Mouse (Mus musculus) liver, adult 2 months (tissue): ENCODE results near the gene Fam227a. TPM values are rescaled to one million over a fixed set of nuclear protein-coding genes. Genes with fewer than 3 reads are reported as not detected.

Experiments
- DNase-seq: peaks from one replicate; pipeline ENCODE4 v3.0.0-alpha.2; 2011; ENCODE audit warnings: low read depth, low spot score; ENCODE audit errors: extremely low read depth
- H3K27ac ChIP-seq: fragments of 200-500 bp; replicated peaks from 2 replicates; pipeline ENCODE4 v1.5.1; 2012; ENCODE audit warnings: low read depth, mild to moderate bottlenecking, control low read depth, inconsistent platforms, low read length; ENCODE audit not compliant: insufficient read depth
- H3K27me3 ChIP-seq: fragments of 200-500 bp; 2 replicates; pipeline ENCODE4 v1.6.1; 2012; ENCODE audit warnings: mild to moderate bottlenecking, moderate library complexity, low read length, inconsistent platforms; ENCODE audit not compliant: control insufficient read depth, insufficient read depth
- H3K36me3 ChIP-seq: fragments of 200-500 bp; 2 replicates; pipeline ENCODE4 v1.6.1; 2012; ENCODE audit warnings: low read length, inconsistent platforms; ENCODE audit not compliant: control insufficient read depth, insufficient read depth
- H3K4me1 ChIP-seq: fragments of 200-500 bp; 2 replicates; pipeline ENCODE4 v1.6.1; 2011; ENCODE audit warnings: low read length; ENCODE audit not compliant: control insufficient read depth, insufficient read depth
- H3K4me3 ChIP-seq: fragments of 200-500 bp; 2 replicates; pipeline ENCODE4 v1.5.1; 2011; ENCODE audit warnings: low read depth, mild to moderate bottlenecking, control low read depth, low read length, moderate library complexity; ENCODE audit not compliant: insufficient read depth
- H3K79me2 ChIP-seq: fragments of 200-500 bp; 2 replicates; pipeline ENCODE4 v1.6.1; 2012; ENCODE audit warnings: inconsistent platforms, mild to moderate bottlenecking, low read length, moderate library complexity; ENCODE audit not compliant: control insufficient read depth, insufficient read depth
- H3K9ac ChIP-seq: fragments of 200-500 bp; 2 replicates; pipeline ENCODE4 v1.6.1; 2012; ENCODE audit warnings: low read depth, mild to moderate bottlenecking, control low read depth, inconsistent platforms, low read length
- CTCF ChIP-seq: fragments of 200-500 bp; IDR thresholded peaks from 2 replicates; pipeline ENCODE4 v1.5.1; 2011; ENCODE audit warnings: low read depth, low read length, control low read depth
- POLR2A ChIP-seq: fragments of 200-500 bp; IDR thresholded peaks from 2 replicates; pipeline ENCODE4 v1.6.1; 2011; ENCODE audit warnings: low read length, control low read depth; ENCODE audit not compliant: insufficient read depth; ENCODE audit errors: extremely low read depth
- WGBS: fragments of 180-500 bp; shearing (Covaris S2); methylation state at CpG from one replicate; pipeline ENCODE4 v1.1.7; 2018; 5-methylcytosine and 5-hydroxymethylcytosine counted together
- polyA plus RNA-seq: library from polyadenylated mRNA; depleted of rRNA; stranded (reverse); fragments of >200 nt; gene quantifications from 2 replicates; pipeline ENCODE4 v1.2.3, GENCODE M21; 2012
- total RNA-seq: library from RNA; depleted of rRNA; stranded (reverse); fragments of >200 nt; gene quantifications from 2 replicates; pipeline ENCODE4 v1.2.3, GENCODE M21; 2014

Gene Fam227a
- total and polyA plus RNA-seq, 2 experiments: 0.20 to 0.83 TPM

- Histone ChIP-seq H3K9ac (peak within 1 kb of the TSS; percentile 89), H3K36me3 (no peaks in the 10 kb centered on the region), H3K27me3 (no peaks in the 10 kb centered on the region), H3K79me2 (peaks cover 30% of the 10 kb centered on the region), H3K4me1 (peaks cover 19% of the 10 kb centered on the region), H3K4me3 (peak within 1 kb of the TSS; percentile 75), H3K27ac (peak within 1 kb of the TSS; percentile 39)
- peak; percentile 88 for TF ChIP-seq POLR2A
- TF ChIP-seq CTCF: no peak
- under 1% methylated on average over 45 of the region's 45 CpGs for WGBS
- peak; percentile 99 for DNase-seq
Observed at GRCm38 (mm10) chr15:79690426-79691022, 31.8 kb upstream of the Fam227a start, which contains the start of gene Gtpbp1. Gene Gtpbp1, plus strand, starts transcription at chr15:79690845.

- H3K4me3 ChIP-seq: no peak overlapping the region
- 13% methylated on average over 24 of the region's 24 CpGs for WGBS
- TF ChIP-seq POLR2A (no peak), CTCF (no peak)
- 0 out of 2 replicates have a peak overlapping the region, but pooled peaks have one; percentile 4 for H3K27ac ChIP-seq
- peaks cover 28% of the 10 kb centered on the region for H3K79me2 ChIP-seq
- H3K9ac ChIP-seq: no peak overlapping the region
- H3K36me3 ChIP-seq: no peaks in the 10 kb centered on the region
- H3K27me3 ChIP-seq: no peaks in the 10 kb centered on the region
- H3K4me1 ChIP-seq: peaks cover 25% of the 10 kb centered on the region
- no peak for DNase-seq
Observed at GRCm38 (mm10) chr15:79689662-79690425, 31.1 kb upstream of the Fam227a start.

GRCm38 (mm10) chr15:79688268-79688956, 29.7 kb upstream of the Fam227a start:
- Histone ChIP-seq H3K79me2 (peaks cover 25% of the 10 kb centered on the region), H3K27ac (peak overlapping the region; percentile 95), H3K9ac (peak overlapping the region; percentile 85), H3K4me3 (peak overlapping the region; percentile 89), H3K36me3 (no peaks in the 10 kb centered on the region), H3K4me1 (peaks cover 38% of the 10 kb centered on the region), H3K27me3 (no peaks in the 10 kb centered on the region)
- TF ChIP-seq CTCF (no peak), POLR2A (no peak)
- WGBS: 5% methylated on average over 8 of the region's 8 CpGs
- DNase-seq: peak; percentile 77

GRCm38 (mm10) chr15:79687646-79688267, 29.0 kb upstream of the Fam227a start, which contains the start of gene Josd1:
Gene Josd1, minus strand, starts transcription at chr15:79687919.
- Histone ChIP-seq H3K4me1 (peaks cover 43% of the 10 kb centered on the region), H3K4me3 (peak within 1 kb of the TSS; percentile 89), H3K36me3 (no peaks in the 10 kb centered on the region), H3K27ac (peak within 1 kb of the TSS; percentile 95), H3K79me2 (peaks cover 26% of the 10 kb centered on the region), H3K27me3 (no peaks in the 10 kb centered on the region), H3K9ac (peak within 1 kb of the TSS; percentile 97)
- TF ChIP-seq CTCF (no peak), POLR2A (peak; percentile 66)
- under 1% methylated on average over 72 of the region's 72 CpGs for WGBS
- DNase-seq: peak; percentile 80

GRCm38 (mm10) chr15:79687175-79687574, 28.4 kb upstream of the Fam227a start:
- peak; percentile 54 for DNase-seq
- WGBS: under 1% methylated on average over 32 of the region's 33 CpGs
- Histone ChIP-seq H3K79me2 (peaks cover 24% of the 10 kb centered on the region), H3K4me3 (peak overlapping the region; percentile 89), H3K9ac (peak overlapping the region; percentile 97), H3K27ac (peak overlapping the region; percentile 90), H3K36me3 (no peaks in the 10 kb centered on the region), H3K27me3 (no peaks in the 10 kb centered on the region), H3K4me1 (peaks cover 47% of the 10 kb centered on the region)
- no peak for TF ChIP-seq CTCF
- no peak for TF ChIP-seq POLR2A
